Mouse (Mus musculus): ENCODE data around the gene Rpl31.

Rpl31 gene

GRCm38 (mm10) chr1:39367045-39367444 is 597 bp upstream of the Rpl31 start:
- peak in 1 of 2 experiments; percentile 19 for DNase-seq (ENCODE audit: low spot score in 2 of 2)

DNA sequence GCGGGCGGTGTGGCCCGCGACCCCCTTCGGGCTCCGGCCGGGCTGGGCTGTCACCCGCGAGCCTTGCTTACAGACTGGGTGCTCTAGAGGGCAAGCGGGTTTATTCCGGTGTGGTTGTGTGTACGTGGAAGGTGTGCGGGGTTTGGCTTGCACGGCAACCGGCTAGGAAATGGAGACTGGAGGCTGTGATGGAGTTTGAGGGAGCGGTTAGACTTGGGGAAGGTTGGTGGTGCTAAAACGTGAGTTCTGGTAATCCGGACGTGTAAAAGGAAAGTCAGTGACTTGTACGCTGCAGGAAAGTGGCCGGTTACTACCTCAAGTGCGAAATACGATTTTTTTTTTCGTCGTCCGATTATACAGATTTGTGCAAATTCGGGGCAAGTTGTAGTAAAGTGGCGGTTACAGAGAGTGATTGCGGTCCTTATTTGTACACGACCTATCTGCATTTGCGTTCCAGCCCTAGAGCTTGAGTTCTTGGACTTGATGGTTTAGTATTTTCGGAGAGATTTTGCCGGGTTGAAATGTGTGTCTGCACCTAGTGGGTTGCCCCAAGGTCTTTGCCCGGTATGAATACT is 712 bp downstream of the Rpl31 start:
- no peak for DNase-seq (ENCODE audit: low spot score in 2 of 2)

- no peak for DNase-seq (ENCODE audit: low spot score in 2 of 2)
Measured at GRCm38 (mm10) chr1:39370431-39370830, 2.8 kb downstream of the Rpl31 start.

DNA sequence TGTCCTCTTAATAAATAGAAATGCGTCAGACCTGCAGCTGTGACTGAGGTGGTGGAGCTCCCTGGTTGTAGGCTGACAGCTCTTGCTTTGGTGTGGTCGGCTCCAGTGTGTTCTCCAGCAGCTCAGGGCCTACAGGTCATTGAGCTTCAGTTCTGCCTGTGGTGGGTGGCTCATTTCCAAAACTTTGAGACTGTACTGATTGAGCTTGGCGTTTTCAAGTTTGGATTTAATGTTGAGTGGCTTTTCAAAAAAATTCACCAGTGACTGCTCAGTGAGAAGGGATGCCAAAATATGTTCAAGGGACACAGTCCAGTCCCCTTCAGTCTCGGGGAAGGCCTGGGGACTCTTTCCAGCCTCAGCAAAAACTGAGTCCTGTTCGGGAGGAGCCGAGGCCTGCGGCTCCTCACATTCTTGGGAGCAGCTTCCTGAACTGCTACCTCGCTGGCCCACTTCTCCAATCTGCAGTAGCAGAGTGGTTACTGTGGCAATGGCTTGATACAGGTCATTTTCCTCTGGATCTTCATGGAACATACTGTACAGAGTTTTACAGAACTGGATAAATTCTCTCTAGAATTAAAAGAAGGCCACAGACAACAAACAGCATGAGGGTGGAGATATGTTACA is 4.7 kb downstream of the Rpl31 start:
- no peak for DNase-seq (ENCODE audit: low spot score in 2 of 2)

- DNase-seq (ENCODE audit: low spot score in 2 of 2): no peak
Measured at GRCm38 (mm10) chr1:39373378-39373777, 5.7 kb downstream of the Rpl31 start.

DNA sequence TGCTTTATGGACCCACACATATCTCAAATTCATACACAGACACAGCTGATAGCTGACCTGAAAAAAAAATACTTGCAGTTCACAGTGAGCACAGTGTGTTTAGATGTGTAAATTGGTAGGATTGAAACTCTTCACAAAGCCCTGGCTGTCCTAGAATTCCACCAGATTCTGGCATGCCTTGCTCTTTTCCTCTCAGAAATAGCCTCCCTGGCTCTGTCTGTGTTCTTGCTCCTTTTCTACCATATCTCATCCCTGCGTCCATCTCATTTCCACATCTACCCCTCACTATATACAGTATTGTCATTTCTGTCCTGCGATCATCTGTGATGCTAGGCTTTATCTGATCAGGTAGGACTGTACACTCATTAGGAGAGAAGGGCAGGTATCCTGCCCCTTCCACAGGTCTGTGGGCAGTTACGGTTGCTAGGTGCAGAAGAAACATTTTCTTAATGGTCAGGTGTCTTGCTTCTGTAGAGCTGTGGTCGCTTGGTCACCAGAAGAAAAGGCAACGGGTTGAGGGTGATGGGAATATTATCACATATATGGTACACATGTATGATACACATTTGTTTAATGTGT is 6.7 kb downstream of the Rpl31 start:
- DNase-seq (ENCODE audit: low spot score in 2 of 2): no peak

DNA sequence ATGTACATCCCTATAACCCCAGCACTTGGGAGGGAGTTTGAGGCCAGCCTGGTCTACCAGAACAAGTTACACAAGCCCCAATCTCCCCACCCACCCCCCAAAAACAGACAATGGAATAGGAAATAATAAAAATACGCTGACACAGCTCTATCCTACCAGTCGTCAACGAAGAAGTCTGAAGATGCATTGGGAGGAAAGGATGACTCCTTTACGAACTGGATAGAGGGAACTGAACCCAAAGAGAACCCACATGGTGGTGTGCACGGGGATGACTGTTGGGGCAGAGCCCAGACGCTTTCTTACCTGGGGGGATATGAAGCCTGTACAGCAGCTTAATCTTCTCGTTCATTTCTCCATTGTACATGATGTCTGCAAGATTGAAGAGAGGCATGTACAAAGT is 8.5 kb downstream of the Rpl31 start:
- no peak for DNase-seq (ENCODE audit: low spot score in 2 of 2)

DNA sequence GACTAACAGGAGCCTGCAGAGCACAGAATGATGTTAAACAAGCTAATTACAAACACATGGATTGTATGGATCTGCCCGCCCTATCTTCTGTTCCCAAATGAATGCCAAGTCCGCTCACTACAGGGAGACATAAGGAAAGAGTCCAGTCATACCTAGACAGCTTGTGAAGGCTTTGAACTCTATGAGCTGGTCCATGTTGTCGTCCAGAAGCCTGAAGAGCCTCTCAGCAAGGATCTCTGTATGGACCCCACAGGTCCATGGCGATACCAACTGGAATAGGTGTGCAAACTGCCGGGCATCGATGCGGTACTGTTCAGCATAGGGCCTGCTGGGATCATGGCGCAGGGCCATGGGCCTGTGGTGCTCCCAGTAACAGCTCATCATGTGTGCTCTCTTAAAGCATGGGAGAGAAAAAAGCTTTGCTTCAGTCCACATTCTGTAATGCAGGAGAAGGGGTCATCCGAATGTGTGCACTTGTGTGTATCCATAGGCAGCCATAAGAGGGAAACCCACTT is 9.1 kb downstream of the Rpl31 start:
- DNase-seq (ENCODE audit: low spot score in 2 of 2): no peak

- no peak for DNase-seq (ENCODE audit: low spot score in 2 of 2)
Measured at GRCm38 (mm10) chr1:39378540-39378939, 10.9 kb downstream of the Rpl31 start.

DNA sequence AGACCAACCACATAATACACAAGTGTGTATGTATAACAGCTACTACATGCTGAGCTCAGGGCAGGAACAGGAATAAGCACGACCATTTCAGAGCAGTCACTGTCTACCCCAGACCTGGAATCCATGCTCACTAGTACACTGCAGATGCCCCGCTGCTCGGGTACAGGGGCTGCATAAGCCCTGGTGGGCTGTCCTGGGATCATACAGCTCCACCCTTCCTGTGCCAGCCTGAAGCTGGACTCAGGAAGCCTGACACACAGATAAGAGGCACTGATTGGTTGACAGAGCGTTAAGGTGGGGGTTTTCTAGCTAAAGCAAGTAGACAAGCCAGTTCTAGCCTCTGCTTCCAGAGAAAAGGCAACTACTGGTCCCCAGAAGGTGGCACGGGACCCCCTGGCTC is 11.4 kb downstream of the Rpl31 start:
- DNase-seq (ENCODE audit: low spot score in 2 of 2): no peak

GRCm38 (mm10) chr1:39381017-39381416 is 13.4 kb downstream of the Rpl31 start:
- DNase-seq (ENCODE audit: low spot score in 2 of 2): no peak

DNA sequence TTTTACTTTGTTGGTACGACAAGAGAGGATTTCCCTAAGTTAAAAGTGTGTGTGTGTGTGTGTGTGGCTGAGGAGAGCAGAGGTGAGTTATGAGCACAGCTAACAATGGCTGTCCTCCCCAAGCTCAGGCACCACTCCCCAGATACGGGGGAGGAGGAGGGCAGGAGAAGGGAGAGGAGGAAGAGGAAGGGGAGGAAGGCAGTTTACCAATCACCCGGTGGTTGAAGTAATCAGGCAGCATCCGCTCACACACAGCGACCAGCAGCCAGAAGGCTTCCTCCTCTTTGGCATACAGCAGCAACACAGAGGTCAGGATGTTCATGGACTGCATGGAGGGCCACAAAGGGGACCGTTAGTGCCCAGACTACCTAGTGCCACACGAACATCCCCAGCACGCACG is 17.3 kb downstream of the Rpl31 start:
- DNase-seq (ENCODE audit: low spot score in 2 of 2): no peak

DNA sequence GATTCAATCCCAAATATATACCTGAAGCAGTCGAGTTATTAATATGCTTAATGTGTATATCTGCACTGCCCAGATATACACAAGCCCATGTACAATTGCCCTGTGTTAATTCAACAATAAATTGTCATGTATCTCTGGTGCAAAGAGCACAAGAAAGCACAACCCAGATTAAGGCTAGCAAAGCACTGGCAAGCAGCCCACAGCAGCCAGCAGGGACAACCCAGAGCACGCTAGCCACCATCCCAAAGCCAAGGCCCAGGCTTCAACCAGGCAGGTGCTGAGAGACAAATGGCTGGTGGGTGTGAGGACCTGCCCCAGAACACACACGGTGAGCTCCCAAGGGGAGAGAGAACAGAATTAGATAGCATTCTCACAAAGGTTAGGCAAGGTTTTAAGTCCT is 18.8 kb downstream of the Rpl31 start:
- DNase-seq (ENCODE audit: low spot score in 2 of 2): no peak

DNA sequence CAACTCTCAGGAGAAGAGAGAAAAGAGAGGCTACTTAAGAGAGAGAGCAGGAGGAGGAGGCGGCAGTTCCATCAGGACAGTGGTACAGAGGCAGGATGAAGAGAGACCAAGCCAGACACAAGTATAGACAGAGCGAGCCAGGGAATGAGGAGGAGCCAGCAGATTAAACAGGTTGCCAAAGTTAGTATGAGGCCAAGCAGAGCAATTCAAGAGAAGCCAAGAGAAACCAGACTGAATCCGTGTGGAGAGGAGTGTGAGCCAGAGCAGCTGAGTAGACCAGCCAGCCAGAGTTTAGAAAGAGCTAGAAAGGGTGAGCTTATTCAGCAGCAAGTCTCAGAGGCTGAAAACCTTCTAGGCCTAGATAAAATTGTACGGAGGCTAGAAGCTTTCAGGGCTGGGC is 19.9 kb downstream of the Rpl31 start:
- peak; percentile 63 to 78 for DNase-seq (ENCODE audit: low spot score in 2 of 2)

DNA sequence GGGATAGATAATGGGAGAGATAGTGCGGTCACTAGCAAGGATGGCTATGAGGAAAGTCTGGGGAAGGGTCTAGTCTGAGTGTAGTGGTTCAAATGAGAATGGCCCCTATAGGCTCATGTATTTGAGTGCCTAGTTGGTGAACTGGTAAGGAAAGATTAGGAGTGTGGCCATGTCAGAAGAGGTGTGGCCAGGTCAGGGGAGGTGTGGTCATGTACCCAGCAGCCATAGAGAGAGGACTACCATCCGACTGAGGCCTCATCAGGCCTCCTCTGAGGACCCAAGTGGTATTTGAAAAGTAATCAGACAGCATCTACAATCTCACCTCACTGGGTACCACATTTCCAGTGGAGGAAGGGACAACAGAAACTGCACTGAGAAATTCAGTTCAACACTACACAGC is 20.5 kb downstream of the Rpl31 start:
- DNase-seq (ENCODE audit: low spot score in 2 of 2): no peak

DNA sequence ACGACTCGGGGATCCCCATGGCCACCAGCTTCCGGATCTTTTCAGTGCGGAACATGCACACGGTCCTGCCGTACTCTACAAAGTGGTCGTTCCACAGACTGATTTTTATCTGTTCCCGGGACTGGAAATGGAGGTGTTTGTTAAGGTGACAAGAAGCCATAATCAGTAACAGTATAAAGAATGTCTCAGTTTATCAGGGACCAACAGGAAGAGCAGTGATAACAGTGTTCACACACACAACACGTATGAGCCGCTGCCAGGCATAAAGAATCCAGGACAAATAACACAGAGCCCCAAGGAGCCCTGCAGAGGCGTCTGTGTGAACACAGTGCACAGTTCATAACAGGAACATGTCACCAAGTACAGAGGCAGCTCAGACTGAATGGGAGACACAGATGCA is 21.7 kb downstream of the Rpl31 start:
- DNase-seq (ENCODE audit: low spot score in 2 of 2): no peak

DNA sequence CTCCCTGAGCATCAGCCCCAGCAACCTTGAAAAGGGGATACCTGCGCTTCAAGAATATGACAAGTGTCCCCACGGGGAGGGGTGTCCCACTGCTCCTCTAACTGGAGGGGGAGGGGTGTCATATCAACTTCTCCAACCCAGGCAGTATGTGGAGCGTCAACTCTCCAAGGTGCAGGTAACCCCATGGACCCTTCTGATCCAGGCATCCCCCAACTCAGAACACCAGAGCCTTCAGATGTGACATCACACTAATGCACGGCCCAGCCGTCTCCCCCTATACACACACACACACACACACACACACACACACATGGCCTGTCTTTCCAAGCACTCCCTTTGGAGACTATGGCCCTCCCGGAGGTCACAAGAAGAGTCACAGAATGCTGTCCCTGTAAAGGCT is 24.0 kb downstream of the Rpl31 start:
- no peak for DNase-seq (ENCODE audit: low spot score in 2 of 2)

DNA sequence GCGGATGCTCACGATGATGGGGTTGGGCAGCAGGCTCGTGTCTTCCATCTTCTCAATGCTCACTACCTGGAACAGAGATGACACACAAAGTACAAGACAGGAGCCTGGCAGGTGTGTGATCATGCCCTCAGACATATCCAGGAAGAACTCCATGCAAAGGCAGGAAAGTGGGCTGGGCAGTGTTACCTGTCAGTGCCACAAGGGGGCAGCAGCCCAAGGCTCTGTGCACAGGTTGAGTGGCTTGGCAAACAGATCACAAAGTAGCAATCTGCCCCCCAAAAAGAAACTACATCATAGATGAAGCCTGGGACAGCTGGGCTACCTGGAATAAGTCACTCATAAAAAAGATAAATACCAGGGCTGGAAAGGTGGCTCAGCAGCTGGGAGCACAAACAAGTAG is 24.5 kb downstream of the Rpl31 start:
- DNase-seq (ENCODE audit: low spot score in 2 of 2): peak; percentile 31 to 72

DNA sequence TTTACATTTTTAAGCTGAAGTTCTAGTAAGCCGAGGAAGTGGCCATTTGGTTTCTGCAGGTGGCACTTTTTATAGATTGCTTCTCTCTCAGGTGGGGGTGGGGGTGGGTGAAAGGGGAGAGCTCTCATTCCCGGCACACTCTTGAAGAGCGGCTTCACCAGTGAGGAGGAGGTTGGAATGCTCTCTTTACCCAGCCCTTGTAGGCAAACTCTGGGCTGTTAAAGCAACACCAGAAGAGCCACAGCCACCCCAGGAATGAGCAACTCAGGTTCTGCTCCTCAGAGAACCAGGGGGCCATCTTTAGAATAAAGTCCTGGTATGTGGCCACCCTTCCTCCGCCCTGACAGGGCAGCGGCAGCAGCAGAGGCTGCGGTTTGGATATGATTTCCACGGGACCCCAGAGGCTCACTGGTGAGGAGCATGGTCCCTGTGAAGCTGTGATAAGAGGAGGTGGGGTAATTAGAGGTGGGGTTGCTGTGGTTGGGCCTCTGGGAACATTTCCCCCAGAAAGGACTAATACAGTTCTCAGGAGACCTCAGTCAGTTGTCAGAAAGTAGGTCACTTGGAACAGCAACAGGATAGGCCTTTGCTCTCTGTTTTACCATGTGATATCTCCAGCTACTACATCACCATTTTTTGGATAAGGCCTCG is 25.7 kb downstream of the Rpl31 start:
- peak; percentile 13 to 38 for DNase-seq (ENCODE audit: low spot score in 2 of 2)

DNA sequence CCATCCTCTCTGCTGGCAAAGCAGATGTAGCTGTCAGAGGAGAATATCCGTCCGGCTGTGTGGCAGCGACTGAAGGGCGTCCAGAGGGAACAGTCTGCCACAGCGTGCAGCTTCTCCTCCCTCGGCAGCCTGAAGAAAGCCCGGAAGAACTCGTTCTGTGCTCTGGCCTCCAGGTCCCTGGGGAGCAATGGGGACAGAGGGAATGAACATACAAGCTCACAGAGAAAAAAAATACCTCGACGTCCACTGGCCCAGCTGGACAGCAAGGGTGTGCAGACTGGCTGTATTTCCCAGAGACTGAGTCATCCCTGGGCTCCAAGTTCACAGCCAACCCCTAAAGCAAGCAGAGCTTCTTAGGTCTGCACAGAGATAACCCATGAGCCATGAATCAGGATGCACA is 26.5 kb downstream of the Rpl31 start:
- DNase-seq (ENCODE audit: low spot score in 2 of 2): peak; percentile 62 to 79

DNA sequence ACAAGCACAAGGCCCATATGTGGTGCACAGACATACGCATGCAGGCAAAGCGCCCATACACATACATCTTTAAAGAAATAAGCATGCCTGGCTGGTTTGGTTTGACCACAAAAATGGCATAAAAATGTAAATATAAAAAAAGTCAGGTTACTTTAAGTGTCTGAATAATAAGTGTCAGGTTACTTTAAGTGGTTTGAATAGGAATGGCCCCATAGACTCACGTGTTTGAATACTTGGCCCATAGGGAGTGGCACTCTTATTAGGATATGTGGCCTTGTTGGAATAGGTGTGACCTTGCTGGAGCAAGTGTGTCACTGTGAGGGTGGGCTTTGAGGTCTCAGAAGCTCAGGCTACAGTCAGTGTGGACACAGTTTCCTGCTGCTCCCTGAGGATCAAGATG is 27.0 kb downstream of the Rpl31 start:
- DNase-seq (ENCODE audit: low spot score in 2 of 2): no peak

DNA sequence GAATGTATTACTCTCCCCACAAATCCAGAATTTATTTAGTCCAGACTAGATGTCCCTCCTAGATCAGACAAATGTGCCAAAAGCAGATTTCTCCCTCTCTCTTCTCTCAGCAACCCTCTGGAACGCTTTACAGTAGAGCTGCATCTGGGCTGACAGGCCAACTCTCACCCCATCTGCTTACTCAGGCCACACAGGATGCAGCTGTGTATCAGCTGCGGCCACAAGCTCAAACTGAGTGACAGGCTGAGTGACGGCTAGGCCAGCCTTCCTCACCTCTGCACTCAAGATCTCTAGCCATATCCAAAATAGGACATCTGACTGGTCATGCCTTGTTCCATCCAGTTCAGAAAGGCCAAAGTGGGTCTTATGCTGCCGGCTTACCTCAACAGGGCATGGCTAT is 28.7 kb downstream of the Rpl31 start:
- peak in 1 of 2 experiments; percentile 38 for DNase-seq (ENCODE audit: low spot score in 2 of 2)

- DNase-seq (ENCODE audit: low spot score in 2 of 2): no peak
Measured at GRCm38 (mm10) chr1:39398284-39398683, 30.6 kb downstream of the Rpl31 start.
